Mouse (Mus musculus): ENCODE data around the gene 1700017N19Rik. TPM values are rescaled to one million over a fixed set of nuclear protein-coding genes. Genes with fewer than 3 reads are reported as not detected.
"Not testable (repeated sequence)": the region's sequence is repeated elsewhere in the genome, so short reads cannot be mapped to it uniquely, and the experiment has no call there.

1700017N19Rik gene
- not detected in 2 replicates for polyA plus RNA-seq (2012; rRNA removed)

GRCm38 (mm10) chr10:100590323-100590722 is at the start of gene 1700017N19Rik, which contains the start of gene 4930430F08Rik:
Gene 1700017N19Rik, plus strand, starts transcription at chr10:100590484.
Gene 4930430F08Rik, minus strand, starts transcription at chr10:100590423.
- H3K27ac ChIP-seq (ENCODE audit: insufficient read depth, low read length): no peak within 1 kb of the TSS
- WGBS: 87% methylated on average over 1 of the region's 1 CpGs
- TF ChIP-seq CTCF (IDR thresholded peaks at IDR 0.05; ENCODE audit: extremely low read depth, insufficient read depth, insufficient read length, insufficient replicate concordance) (no peak), POLR2A (IDR thresholded peaks at IDR 0.05; ENCODE audit: low read depth, low read length) (no peak)
- no peaks in the 10 kb centered on the region for H3K27me3 ChIP-seq (ENCODE audit: control insufficient read depth, insufficient read depth, low read length)
- H3K4me3 ChIP-seq (ENCODE audit: extremely low read depth, insufficient read depth, insufficient read length): no peak within 1 kb of the TSS
- no peaks in the 10 kb centered on the region for H3K36me3 ChIP-seq (ENCODE audit: control insufficient read depth, insufficient read depth, low read length)
- DNase-seq (ENCODE audit: low read depth in 1 of 2, low spot score in 2 of 2): no peak
- H3K4me1 ChIP-seq (ENCODE audit: control insufficient read depth, insufficient read depth, insufficient read length): 0 out of 2 replicates have a peak, but pooled peaks cover 2% of the 10 kb centered on the region

GRCm38 (mm10) chr10:100556566-100557175 is 33.6 kb upstream of the 1700017N19Rik start:
- Histone ChIP-seq H3K27ac (ENCODE audit: insufficient read depth, low read length) (no peak overlapping the region), H3K4me1 (ENCODE audit: control insufficient read depth, insufficient read depth, insufficient read length) (no peaks in the 10 kb centered on the region), H3K36me3 (ENCODE audit: control insufficient read depth, insufficient read depth, low read length) (no peaks in the 10 kb centered on the region), H3K27me3 (ENCODE audit: control insufficient read depth, insufficient read depth, low read length) (no peaks in the 10 kb centered on the region), H3K4me3 (ENCODE audit: extremely low read depth, insufficient read depth, insufficient read length) (no peak overlapping the region)
- WGBS: 87% methylated on average over 3 of the region's 3 CpGs
- no peak for TF ChIP-seq CTCF (IDR thresholded peaks at IDR 0.05; ENCODE audit: extremely low read depth, insufficient read depth, insufficient read length, insufficient replicate concordance)
- TF ChIP-seq POLR2A (IDR thresholded peaks at IDR 0.05; ENCODE audit: low read depth, low read length): no peak
- DNase-seq (ENCODE audit: low read depth in 1 of 2, low spot score in 2 of 2): no peak

GRCm38 (mm10) chr10:100560194-100560883 is 29.9 kb upstream of the 1700017N19Rik start:
- not testable (repeated sequence) for H3K27me3 ChIP-seq (ENCODE audit: control insufficient read depth, insufficient read depth, low read length); DNase-seq (ENCODE audit: low read depth in 1 of 2, low spot score in 2 of 2); H3K27ac ChIP-seq (ENCODE audit: insufficient read depth, low read length); H3K36me3 ChIP-seq (ENCODE audit: control insufficient read depth, insufficient read depth, low read length); H3K4me1 ChIP-seq (ENCODE audit: control insufficient read depth, insufficient read depth, insufficient read length); H3K4me3 ChIP-seq (ENCODE audit: extremely low read depth, insufficient read depth, insufficient read length)
- WGBS: 87% methylated on average over 3 of the region's 3 CpGs

GRCm38 (mm10) chr10:100564112-100564511 is 26.2 kb upstream of the 1700017N19Rik start:
- no peaks in the 10 kb centered on the region for H3K27me3 ChIP-seq (ENCODE audit: control insufficient read depth, insufficient read depth, low read length)
- TF ChIP-seq POLR2A (IDR thresholded peaks at IDR 0.05; ENCODE audit: low read depth, low read length) (no peak), CTCF (IDR thresholded peaks at IDR 0.05; ENCODE audit: extremely low read depth, insufficient read depth, insufficient read length, insufficient replicate concordance) (no peak)
- no peaks in the 10 kb centered on the region for H3K4me1 ChIP-seq (ENCODE audit: control insufficient read depth, insufficient read depth, insufficient read length)
- no peak overlapping the region for H3K4me3 ChIP-seq (ENCODE audit: extremely low read depth, insufficient read depth, insufficient read length)
- 93% methylated on average over 3 of the region's 3 CpGs for WGBS
- no peak for DNase-seq (ENCODE audit: low read depth in 1 of 2, low spot score in 2 of 2)
- no peaks in the 10 kb centered on the region for H3K36me3 ChIP-seq (ENCODE audit: control insufficient read depth, insufficient read depth, low read length)
- no peak overlapping the region for H3K27ac ChIP-seq (ENCODE audit: insufficient read depth, low read length)

- TF ChIP-seq CTCF (IDR thresholded peaks at IDR 0.05; ENCODE audit: extremely low read depth, insufficient read depth, insufficient read length, insufficient replicate concordance): no peak
- TF ChIP-seq POLR2A (IDR thresholded peaks at IDR 0.05; ENCODE audit: low read depth, low read length): no peak
- Histone ChIP-seq H3K4me3 (ENCODE audit: extremely low read depth, insufficient read depth, insufficient read length) (no peak overlapping the region), H3K4me1 (ENCODE audit: control insufficient read depth, insufficient read depth, insufficient read length) (no peaks in the 10 kb centered on the region), H3K36me3 (ENCODE audit: control insufficient read depth, insufficient read depth, low read length) (peaks cover 3% of the 10 kb centered on the region; the same call in 1 of the 2 replicates), H3K27me3 (ENCODE audit: control insufficient read depth, insufficient read depth, low read length) (no peaks in the 10 kb centered on the region), H3K27ac (ENCODE audit: insufficient read depth, low read length) (no peak overlapping the region)
- no peak for DNase-seq (ENCODE audit: low read depth in 1 of 2, low spot score in 2 of 2)
- WGBS: 76% methylated on average over 3 of the region's 3 CpGs
Observed at GRCm38 (mm10) chr10:100571707-100572106, 18.6 kb upstream of the 1700017N19Rik start.

- H3K4me3 ChIP-seq (ENCODE audit: extremely low read depth, insufficient read depth, insufficient read length): no peak overlapping the region
- no peaks in the 10 kb centered on the region for H3K27me3 ChIP-seq (ENCODE audit: control insufficient read depth, insufficient read depth, low read length)
- TF ChIP-seq POLR2A (IDR thresholded peaks at IDR 0.05; ENCODE audit: low read depth, low read length) (no peak), CTCF (IDR thresholded peaks at IDR 0.05; ENCODE audit: extremely low read depth, insufficient read depth, insufficient read length, insufficient replicate concordance) (no peak)
- H3K36me3 ChIP-seq (ENCODE audit: control insufficient read depth, insufficient read depth, low read length): peaks cover 5% of the 10 kb centered on the region; the same call in 1 of the 2 replicates
- 88% methylated on average over 7 of the region's 7 CpGs for WGBS
- H3K4me1 ChIP-seq (ENCODE audit: control insufficient read depth, insufficient read depth, insufficient read length): no peaks in the 10 kb centered on the region
- no peak overlapping the region for H3K27ac ChIP-seq (ENCODE audit: insufficient read depth, low read length)
- no peak for DNase-seq (ENCODE audit: low read depth in 1 of 2, low spot score in 2 of 2)
Observed at GRCm38 (mm10) chr10:100574505-100575149, 15.7 kb upstream of the 1700017N19Rik start.
